Mouse (Mus musculus) forelimb bud, embryonic 11.5 days (tissue): ENCODE measurements around the gene Amn1.
A peak's percentile ranks its signal among the peaks of the same experiment; 100 is the strongest.
"Not testable (repeated sequence)": the region's sequence is repeated elsewhere in the genome, so short reads cannot be mapped to it uniquely, and the experiment has no call there.

Experiments
- DNase-seq: peaks from one replicate; pipeline ENCODE4 v3.0.0-alpha.2; 2012; ENCODE audit warnings: low read depth, low spot score

Amn1 gene

GRCm38 (mm10) chr6:149154116-149155030 lies 34.1 kb downstream of the Amn1 start:
- no peak for DNase-seq

DNA sequence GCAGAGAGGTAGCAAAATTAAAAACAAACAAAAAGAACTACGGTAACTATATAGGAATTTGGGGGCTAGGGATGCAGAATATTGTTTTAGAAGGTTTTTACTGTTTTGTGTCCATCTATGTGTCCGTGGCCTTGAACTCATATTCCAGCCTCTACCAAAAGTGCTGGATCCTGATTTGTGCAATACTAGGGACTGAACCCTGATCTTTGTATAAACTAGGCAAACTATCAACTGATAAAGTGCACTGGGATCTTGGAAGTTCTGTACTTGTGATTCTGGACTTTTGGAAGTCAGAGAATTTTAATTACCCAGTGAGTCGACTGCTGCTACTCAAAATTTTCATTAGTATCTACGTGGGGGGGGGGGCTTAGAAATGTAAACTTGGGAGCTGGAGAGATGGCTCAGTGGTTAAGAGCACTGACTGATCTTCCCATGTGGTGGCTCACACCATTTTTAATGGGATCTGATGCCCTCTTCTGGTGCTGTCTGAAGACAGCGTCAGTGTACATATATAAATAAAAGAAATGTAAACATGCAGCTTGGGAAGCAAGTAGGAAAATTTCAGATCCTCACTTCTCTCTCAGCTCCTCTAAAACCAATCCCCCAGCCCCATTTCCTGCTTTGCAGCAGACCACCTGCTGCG lies 34.9 kb downstream of the Amn1 start:
- DNase-seq: no peak

- no peak for DNase-seq
Observed at GRCm38 (mm10) chr6:149152119-149152518, 36.4 kb downstream of the Amn1 start.

GRCm38 (mm10) chr6:149148436-149149229 lies 39.9 kb downstream of the Amn1 start:
- no peak for DNase-seq

DNA sequence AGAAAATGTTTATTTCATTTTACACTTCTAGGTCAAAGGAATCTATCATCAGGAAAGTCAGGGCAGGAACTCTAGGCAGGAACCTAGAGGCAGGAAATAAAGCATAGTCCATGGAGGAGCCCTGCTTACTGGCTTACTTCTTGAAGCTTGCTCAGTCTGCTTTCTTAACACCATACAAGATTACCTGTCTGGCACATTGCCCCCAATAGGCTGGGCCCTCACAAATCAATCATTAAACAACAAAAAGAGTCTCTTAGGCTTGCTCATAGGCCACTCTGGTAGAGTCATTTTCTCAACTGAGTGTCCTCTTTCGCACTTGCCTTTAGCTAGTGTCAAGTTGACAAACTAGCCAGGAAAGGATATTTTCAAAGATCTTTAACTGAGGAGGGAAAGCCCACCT lies 43.4 kb downstream of the Amn1 start:
- DNase-seq: no peak

DNA sequence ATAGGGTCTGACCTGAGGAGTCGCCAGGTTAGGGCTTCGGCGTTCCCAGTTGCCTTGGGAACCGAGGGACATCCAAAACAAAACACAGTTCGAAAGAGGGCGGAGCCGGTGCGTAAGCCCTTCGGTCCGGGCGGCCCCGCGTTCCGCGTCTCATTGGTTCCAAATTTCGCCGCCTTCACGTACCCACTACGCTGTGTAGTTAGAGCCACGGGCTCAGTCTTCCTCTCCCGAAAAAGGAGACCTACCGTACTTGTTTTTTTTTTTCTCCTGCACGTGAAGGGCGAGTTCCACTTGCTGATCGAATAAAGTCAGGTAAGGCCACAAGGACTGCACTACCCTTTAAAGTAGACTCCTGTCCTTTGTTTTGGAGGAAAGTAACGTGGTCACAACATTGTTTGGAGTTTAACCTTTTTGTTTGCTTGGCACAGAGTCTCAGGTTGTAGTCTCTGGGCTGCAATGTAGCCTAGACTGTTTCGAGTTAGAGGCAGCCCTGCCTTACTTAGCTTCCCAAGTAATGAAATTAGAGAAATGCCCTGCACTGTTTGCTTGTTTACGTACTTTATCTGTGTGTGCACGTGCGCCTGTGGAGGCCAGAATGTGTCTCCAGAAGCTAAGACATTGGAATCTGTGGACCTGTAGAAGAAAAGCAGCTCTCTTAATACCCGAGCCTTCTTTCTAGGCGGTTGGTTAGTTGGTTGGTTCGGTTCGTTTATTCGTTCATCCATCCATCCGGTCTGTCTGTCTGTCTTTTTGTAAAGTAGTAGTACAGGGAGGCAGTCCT lies 46.9 kb downstream of the Amn1 start:
- DNase-seq: peak; percentile 93

DNA sequence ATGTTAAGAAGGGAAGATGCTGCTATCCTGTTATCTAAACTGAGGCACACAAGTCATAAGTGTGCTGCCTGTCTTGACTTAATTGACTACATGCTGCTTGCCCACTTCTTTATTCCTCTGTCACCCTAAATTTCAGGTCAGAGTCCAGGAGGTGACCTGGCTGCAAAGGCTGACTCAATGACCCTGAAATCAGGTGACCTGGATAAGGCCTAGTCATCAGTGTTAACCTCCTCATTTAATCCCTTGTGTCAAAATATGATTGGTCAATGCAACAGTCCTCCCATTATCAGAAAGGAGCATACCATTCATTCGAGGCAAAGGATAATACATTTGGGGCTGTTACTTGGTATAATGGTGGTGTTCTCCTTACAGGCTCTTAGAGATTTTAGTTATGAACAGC lies 49.0 kb downstream of the Amn1 start, which contains the start of gene Etfbkmt:
Gene Etfbkmt, plus strand, starts transcription at position 379 of the 400 bp plus-strand sequence.
- DNase-seq: no peak

DNA sequence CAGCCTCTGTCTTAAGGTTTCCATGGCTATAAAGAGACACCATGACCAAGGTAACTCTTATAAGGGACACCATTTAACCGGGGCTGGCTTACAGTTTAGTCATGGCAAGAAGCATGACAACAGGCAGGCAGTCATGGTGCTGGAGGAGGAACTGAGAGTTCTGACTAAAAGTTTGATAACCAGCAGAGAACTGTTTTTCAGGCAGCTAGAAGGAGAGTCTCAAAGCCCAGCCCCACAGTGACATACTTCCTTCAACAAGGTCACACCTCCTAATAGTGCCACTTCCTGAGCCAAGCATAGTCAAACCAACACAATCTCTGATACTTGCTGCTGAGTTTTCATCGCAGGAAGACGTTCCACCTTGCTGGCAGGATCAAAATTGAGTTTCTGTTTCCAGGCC lies 49.5 kb downstream of the Amn1 start:
- DNase-seq: no peak

- DNase-seq: no peak
Observed at GRCm38 (mm10) chr6:149137936-149138335, 50.6 kb downstream of the Amn1 start.

DNA sequence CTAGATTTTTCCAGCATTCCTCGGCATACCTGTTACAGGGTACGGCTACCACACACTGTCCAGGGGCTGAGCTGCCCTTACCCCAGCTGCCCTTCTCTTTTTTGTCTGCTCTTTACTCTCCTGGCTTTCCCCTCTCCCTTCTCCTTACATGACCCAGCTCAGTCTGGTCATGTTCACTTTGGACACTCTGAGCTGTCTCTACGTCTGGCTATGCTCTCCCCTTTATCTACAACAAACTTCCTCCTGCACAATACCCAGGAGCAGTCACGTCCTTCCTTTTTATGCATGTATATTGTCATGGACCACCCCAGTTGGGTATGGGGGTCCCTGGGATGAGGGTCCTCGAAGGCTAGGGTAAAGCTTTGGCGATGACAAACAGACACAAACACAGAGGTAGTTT lies 52.9 kb downstream of the Amn1 start:
- DNase-seq: no peak

DNA sequence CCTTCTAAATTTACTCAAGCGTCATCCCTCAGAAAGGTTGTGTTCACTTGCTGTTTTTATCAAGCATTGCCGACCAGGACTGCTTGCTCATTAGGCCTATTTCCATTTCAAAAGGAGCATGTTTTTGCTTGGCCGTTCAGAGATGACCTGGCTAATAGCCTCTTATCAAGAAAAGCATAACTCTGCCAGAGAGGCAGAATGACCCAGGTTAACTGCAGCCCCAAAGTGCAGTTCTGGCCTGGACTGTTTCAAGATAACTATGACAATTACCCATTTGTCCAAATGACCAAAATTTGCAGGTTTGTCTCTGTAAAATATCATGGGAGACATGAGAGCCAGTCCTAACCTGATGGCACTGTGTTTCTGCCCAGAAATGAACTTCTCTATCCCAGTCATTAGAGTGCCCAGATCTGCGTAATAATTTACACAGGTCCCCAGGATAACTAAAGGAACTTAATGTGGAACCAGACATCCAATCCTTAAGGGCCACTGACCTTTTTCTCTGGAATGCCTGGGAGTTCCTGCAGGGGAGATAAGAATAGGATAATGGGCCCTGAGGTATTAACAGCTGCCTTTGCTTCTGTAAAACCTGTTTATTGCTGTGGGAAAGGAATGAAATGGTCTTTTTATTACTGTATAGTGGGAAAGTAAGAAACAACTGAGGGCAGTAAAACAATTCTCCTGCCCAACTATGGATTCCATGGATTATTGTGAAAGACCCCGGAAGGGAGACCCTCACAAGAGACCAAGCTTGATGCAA lies 53.9 kb downstream of the Amn1 start:
- no peak for DNase-seq

GRCm38 (mm10) chr6:149132311-149133077 lies 56.0 kb downstream of the Amn1 start:
- DNase-seq: peak; percentile 68

GRCm38 (mm10) chr6:149131111-149131510 lies 57.4 kb downstream of the Amn1 start:
- DNase-seq: no peak

GRCm38 (mm10) chr6:149129870-149130269 lies 58.6 kb downstream of the Amn1 start, which contains the start of gene Gm10203:
Gene Gm10203 (plus strand): TSS chr6:149130170.
- not testable (repeated sequence) for DNase-seq

GRCm38 (mm10) chr6:149126675-149127074 lies 61.8 kb downstream of the Amn1 start:
- DNase-seq: peak; percentile 47

DNA sequence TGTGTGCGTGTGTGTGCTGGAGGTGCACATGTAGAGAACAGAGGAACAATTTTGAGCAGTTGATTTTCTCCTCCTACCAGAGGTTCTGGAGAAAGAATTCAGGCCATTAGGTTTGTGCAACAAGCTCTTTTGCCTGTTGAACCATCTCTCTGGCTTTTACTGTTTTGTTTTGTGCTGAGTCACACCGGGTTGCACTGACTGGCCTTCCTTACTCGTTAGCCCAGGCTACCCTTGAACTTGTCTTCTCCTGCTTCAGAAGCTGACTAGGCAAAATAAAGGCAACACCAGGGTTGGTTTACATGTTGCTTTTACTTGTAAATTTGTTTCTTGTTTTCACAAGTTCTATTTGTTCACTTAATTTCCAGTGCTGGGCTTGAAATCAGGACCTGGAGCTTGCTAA lies 65.5 kb downstream of the Amn1 start:
- DNase-seq: no peak

GRCm38 (mm10) chr6:149119853-149120252 lies 68.7 kb downstream of the Amn1 start:
- DNase-seq: peak; percentile 75

DNA sequence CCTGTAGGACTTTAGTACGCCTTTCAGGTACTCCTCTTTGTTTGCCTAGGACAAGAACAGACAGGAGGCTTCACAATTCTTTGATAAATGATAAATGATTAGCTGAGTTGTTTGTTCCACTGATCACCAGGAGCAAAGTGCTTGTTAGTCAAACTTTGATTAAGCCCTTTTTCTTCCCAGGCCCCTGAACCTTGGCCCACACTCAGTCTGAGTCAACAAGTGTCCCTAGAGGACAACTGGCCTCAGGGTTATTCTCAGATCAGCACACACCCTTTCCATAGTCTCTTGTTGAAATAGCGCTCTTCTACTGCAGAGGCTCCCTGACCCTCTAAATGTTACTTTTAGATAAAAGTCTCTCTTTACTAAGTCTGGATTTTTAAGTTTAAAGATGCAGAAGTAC lies 69.6 kb downstream of the Amn1 start:
- DNase-seq: no peak

DNA sequence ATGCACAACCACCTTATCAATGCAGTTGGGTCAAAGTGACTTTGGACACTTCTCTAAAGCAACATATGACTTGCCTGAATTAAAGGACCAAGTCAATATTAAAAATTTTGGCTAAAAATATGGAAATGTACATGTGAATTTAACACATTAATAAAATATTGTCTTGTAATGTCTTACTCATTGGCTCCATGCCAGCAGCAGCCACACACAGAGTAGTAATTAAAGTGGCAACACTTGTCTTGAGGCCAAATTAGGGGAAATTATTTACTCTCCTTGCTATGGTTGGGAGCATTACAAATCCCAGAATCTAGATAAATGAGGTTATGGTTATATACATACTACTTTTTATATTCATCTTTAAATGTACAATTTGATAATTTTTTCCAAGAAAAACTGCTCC lies 71.5 kb downstream of the Amn1 start:
- no peak for DNase-seq

DNA sequence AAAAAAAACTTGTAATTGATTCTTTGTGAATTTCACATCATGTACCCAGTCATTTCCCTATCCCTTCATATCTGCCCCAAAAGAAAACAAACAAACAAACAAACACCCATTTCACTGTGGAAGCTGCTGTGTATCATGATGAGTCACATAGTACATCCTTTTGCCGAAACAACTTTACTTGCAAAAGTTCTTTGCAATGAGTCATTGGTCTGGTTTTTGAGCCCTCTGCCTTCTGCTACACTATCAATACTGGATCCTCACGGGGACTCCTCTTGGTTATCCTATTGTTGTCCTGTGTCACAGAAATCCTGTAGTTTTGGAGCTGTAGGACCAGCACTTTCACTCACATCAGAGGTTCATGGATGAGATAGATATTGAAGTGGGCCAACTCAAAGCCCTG lies 79.6 kb downstream of the Amn1 start:
- no peak for DNase-seq
